In genomic region chr8:124192976-124193375, GRCm38 (mm10) we compare ENCODE assay signal across 12 mouse cellular contexts. TPM values are rescaled to one million over a fixed set of nuclear protein-coding genes. Genes with fewer than 3 reads are reported as not detected.
A peak's percentile ranks its signal among the peaks of the same experiment; 100 is the strongest.
DNase-seq lines count a peak whose midpoint lies in the region; ATAC-seq and TF ChIP-seq lines count a peak whose summit lies in the region.
"Had no signal": no experiment of that assay in that cellular context is flagged by ENCODE, and none has a peak within 500 bp of the region (broad histone marks: within the 10 kb centered on the region; RNA-seq: fewer than 3 reads in every experiment).

No protein-coding gene starts in this region.

- no peak overlapping the region for H3K27ac ChIP-seq in heart, adult 2 months
- no peak overlapping the region for H3K27ac ChIP-seq in heart, embryonic 10.5 days
- H3K27ac ChIP-seq in limb, embryonic 13.5 days, result peak overlapping the region; percentile 39; the same call in 1 of the 2 replicates
- H3K27ac ChIP-seq: kidney, postnatal 0 days; liver, embryonic 13.5 days; neural tube, embryonic 12.5 days; stomach, embryonic 15.5 days had no signal

- no peak for TF ChIP-seq CTCF in heart, adult 2 months (IDR thresholded peaks at IDR 0.05)

- no peaks in the 10 kb centered on the region for H3K36me3 ChIP-seq in heart, adult 2 months (ENCODE audit: control insufficient read depth, insufficient read depth, low read length)
- H3K36me3 ChIP-seq in heart, embryonic 10.5 days, result no peaks in the 10 kb centered on the region
- no peaks in the 10 kb centered on the region for H3K36me3 ChIP-seq in limb, embryonic 13.5 days
- H3K36me3 ChIP-seq: liver, embryonic 13.5 days; neural tube, embryonic 12.5 days; stomach, embryonic 15.5 days had no signal

- no peaks in the 10 kb centered on the region for H3K9me3 ChIP-seq in heart, embryonic 10.5 days
- H3K9me3 ChIP-seq in limb, embryonic 13.5 days, result no peaks in the 10 kb centered on the region
- H3K9me3 ChIP-seq: liver, embryonic 13.5 days; neural tube, embryonic 12.5 days; stomach, embryonic 15.5 days had no signal

- DNase-seq in heart, adult 2 months, result peak; percentile 70 to 80
- no peak for DNase-seq in heart, embryonic 10.5 days (ENCODE audit: low spot score)
- peak; percentile 90 for DNase-seq in adipocyte (ENCODE audit: low spot score)
- peak; percentile 61 for DNase-seq in gastrocnemius, postnatal 10 days
- DNase-seq in frontal cortex, postnatal 25 days (ENCODE audit: low spot score in 2 of 2), result no peak
- DNase-seq in B cell, adult 2 months, result no peak
- no peak for DNase-seq in testis, postnatal 14 days (ENCODE audit: low spot score)
- DNase-seq: liver, embryonic 13.5 days had no signal

- peaks cover 9% of the 10 kb centered on the region for H3K4me1 ChIP-seq in heart, adult 2 months (ENCODE audit: control insufficient read depth, insufficient read depth, low read length)
- H3K4me1 ChIP-seq in heart, embryonic 10.5 days, result peaks cover 11% of the 10 kb centered on the region
- H3K4me1 ChIP-seq in limb, embryonic 13.5 days, result peaks cover 18% of the 10 kb centered on the region
- H3K4me1 ChIP-seq: liver, embryonic 13.5 days had no signal

- no peak overlapping the region for H3K9ac ChIP-seq in heart, adult 2 months (ENCODE audit: low read depth, low read length)
- no peak overlapping the region for H3K9ac ChIP-seq in limb, embryonic 13.5 days
- H3K9ac ChIP-seq: liver, embryonic 13.5 days; neural tube, embryonic 12.5 days; stomach, embryonic 15.5 days had no signal

- no peaks in the 10 kb centered on the region for H3K79me2 ChIP-seq in heart, adult 2 months (replicated peaks; ENCODE audit: control insufficient read depth, insufficient read depth, low read length)

- TF ChIP-seq EP300 in heart, adult 2 months (IDR thresholded peaks at IDR 0.05; ENCODE audit: insufficient read depth, low read depth, low read length), result no peak

- no peak overlapping the region for H3K4me3 ChIP-seq in heart, adult 2 months
- H3K4me3 ChIP-seq in heart, embryonic 10.5 days, result no peak overlapping the region
- no peak overlapping the region for H3K4me3 ChIP-seq in limb, embryonic 13.5 days
- H3K4me3 ChIP-seq: liver, embryonic 13.5 days; neural tube, embryonic 12.5 days; stomach, embryonic 15.5 days had no signal

- H3K27me3 ChIP-seq in heart, adult 2 months (ENCODE audit: control insufficient read depth, insufficient read depth, low read length), result no peaks in the 10 kb centered on the region
- peaks cover 83% of the 10 kb centered on the region for H3K27me3 ChIP-seq in heart, embryonic 10.5 days (ENCODE audit: insufficient read depth, poor library complexity, severe bottlenecking)
- no peaks in the 10 kb centered on the region for H3K27me3 ChIP-seq in limb, embryonic 13.5 days
- H3K27me3 ChIP-seq: liver, embryonic 13.5 days; neural tube, embryonic 12.5 days; stomach, embryonic 15.5 days had no signal

- 58% methylated on average over 10 of the region's 10 CpGs for WGBS in heart, adult 2 months
- 86% methylated on average over 10 of the region's 10 CpGs for WGBS in heart, embryonic 10.5 days
- WGBS in limb, embryonic 13.5 days, result 67% methylated on average over 10 of the region's 10 CpGs

- intact Hi-C loops in heart, adult 2 months (cut with DNase I), result no loop called here

- H3K4me2 ChIP-seq in limb, embryonic 13.5 days (replicated peaks), result no peak overlapping the region
- H3K4me2 ChIP-seq: liver, embryonic 13.5 days; neural tube, embryonic 12.5 days; stomach, embryonic 15.5 days had no signal

- no peak for TF ChIP-seq POLR2A in heart, adult 2 months (IDR thresholded peaks at IDR 0.05; ENCODE audit: insufficient read depth, low read depth, low read length)

- ATAC-seq in limb, embryonic 13.5 days (ENCODE audit: low FRiP score, low read depth), result 0 out of 2 replicates have a peak, but pooled peaks have one; percentile 24

RNA-seq across cellular contexts. Expression of gene Galnt2, which starts 38.2 kb away (rescaled TPM):
- 10 to 100 TPM; 35.2 to 42.9 TPM for total RNA-seq in heart, adult 2 months (2021)
- polyA plus RNA-seq in heart, adult 2 months (2012; rRNA removed), result 3.7 and 8.8 TPM in 2 replicates
- 44.7 and 59.3 TPM in 2 replicates for polyA plus RNA-seq in heart, embryonic 10.5 days (2016; fragmentation: Nextera tagmentation; extraction: Ambion mirVana)
- 10 to 100 TPM; 40.8 to 46.3 TPM for total RNA-seq in gastrocnemius, postnatal 10 days (2021)
- 48.0 and 51.4 TPM in 2 replicates for polyA plus RNA-seq in limb, embryonic 13.5 days (2015; fragmentation: Nextera tagmentation; extraction: Ambion mirVana)

Comparison
In these comparisons a context has a peak if more than half of its experiments do, and no peak if none do; other contexts are left out.
1. DNase-seq: peak in heart, adult 2 months (2 of 2), adipocyte (single experiment) and gastrocnemius, postnatal 10 days (single experiment); none in heart, embryonic 10.5 days (single experiment), frontal cortex, postnatal 25 days (0 of 2), B cell, adult 2 months (0 of 2) and testis, postnatal 14 days (single experiment).